Mouse (Mus musculus) c-Kit-positive CD71-negative TER-119-negative erythroid progenitor cells, embryonic 14.5 days (primary cell): Measurements from ENCODE around the gene 1700069L16Rik.
A peak's percentile ranks its signal among the peaks of the same experiment; 100 is the strongest.

Source experiments
- DNase-seq: peaks from one replicate; pipeline ENCODE4 v3.0.0-alpha.2; 2013; ENCODE audit warnings: low read depth

The 1700069L16Rik gene

DNA sequence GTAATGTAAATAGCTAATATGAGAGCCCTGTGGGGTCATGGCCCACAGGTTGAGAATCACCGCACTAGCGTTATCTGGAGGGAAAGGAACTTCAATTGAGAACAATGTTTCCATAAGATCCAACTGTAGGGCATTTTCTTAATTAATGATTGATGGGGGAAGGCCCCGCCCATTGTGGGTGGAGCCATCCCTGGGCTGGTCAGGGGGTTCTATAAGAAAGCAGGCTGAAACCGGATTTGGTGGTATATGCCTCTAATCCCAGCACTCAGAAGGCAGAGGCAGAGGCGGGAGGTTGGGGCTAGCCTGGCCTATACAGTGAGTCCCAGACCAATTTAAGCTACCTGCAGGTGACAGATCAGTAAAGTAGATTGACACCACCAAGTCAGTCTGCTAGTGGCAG, 9.8 kb upstream of the 1700069L16Rik start:
- no peak for DNase-seq

DNA sequence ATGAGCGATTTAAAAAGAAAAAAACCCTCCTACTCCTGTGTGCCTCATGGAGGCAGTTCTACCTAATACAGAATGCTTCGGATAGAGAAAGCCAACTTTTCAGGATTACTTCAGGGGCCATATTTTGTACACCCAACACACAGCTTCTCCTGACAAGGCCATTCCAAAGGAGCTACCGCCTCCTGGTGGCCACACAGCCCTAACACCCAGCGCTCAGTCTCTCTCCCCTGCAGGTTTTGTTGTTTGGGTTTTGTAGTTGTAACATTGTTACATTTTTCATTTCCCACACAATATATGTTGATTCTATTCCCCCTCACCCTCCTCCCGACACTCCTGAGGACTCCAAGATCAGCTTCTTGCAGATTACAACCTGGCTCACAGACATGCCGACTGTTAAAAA, 7.6 kb upstream of the 1700069L16Rik start:
- DNase-seq = no peak

DNA sequence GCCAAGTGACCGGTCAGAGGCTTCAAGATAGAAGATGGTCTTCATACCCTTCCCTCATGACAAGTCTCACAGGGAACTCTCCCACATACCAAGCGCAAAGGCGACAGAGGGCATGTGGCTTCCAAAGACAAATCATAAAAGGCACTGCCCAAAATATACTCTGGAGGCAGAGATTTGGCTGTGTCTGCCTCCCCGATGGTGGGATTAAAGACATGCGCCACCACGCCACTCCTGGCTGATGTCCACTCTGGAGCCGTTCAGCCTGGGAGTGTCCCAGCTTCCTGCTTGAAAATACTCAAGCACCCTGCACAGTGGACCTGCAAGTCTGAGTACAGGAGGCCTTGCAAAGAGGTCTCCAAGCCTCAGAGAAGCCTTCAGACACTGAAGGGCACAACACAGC, 6.6 kb upstream of the 1700069L16Rik start:
- no peak for DNase-seq

DNA sequence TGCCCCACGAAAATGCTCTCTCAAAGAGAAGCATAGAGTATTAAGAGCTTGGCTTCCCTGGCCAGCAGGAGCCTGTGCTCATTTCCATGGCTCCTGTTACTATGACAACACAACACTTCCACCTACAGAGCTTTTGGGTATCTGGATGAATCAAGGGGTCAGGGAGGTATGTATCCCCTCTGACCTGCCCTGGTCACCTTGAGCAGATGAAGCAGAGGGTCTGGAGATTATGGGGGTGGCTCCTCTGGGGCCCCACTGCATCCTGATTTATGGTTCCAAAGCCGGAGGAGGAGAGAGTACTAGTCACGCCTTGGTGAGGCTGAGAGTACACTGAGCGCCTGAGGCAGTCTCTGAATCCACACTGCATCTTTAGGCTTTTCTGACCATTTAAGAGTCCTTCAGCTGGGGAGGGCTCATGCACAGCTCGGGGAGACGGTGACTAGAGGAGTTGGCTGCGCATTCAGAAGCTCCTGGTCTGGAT, 6.1 kb upstream of the 1700069L16Rik start:
- no peak for DNase-seq

DNA sequence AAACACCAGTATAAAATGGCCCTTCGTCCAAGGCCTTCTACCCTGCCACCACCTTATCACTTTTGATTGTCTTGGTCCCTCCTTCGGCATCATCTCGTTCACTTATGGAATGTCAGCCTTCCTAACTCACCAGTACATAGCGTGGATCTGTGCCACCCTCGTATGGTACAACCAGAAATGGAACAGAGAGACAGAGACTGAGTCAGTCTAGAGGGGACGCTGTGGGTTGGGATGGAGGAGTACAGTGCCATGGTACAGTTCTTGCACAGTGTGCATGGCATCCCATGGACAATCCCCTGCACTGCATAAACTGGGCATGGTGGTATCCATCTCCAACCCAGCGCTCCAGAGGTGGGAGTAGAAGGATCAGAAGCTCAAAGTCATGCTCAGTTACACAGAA, 4.1 kb upstream of the 1700069L16Rik start:
- DNase-seq = no peak

DNA sequence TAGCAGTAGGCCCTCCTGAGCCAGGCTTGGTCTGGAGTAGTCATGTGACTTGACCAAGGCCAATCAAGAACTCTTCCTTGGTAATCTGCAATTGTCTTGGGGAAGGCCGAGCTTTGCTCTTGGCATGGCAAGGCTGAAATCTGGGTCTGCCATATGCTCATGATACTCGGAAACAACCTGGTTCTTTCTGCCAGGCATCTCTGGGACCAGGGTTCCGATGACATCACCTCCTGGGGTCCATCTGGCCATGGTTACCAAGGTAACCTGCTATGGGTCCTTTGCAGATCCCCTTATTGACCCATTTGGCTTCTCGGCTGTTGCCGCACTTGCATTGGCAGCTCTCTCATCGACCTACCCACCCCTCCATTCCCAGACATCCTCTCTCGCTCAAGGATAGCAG, 3.4 kb upstream of the 1700069L16Rik start:
- DNase-seq = no peak

DNA sequence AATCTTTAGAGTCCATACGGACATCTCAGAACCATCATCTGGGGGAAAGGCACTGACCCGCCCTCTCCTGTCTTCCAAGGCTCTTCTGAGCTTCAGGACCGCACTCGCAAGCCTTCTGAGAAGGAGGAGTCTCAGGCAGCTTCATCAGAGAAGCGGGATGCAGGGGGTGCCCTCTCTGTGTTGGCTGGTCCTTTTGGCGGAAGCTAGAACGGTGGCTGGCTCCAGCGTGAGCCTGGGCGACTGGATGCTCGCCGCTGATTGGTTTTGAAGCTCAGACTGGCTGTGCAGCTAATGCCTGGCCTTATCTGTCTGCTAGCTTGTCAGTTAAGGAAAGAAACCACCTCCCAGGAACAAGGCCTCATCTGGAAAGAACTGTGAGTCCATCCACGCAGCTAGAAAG, 2.7 kb upstream of the 1700069L16Rik start:
- DNase-seq = no peak

DNA sequence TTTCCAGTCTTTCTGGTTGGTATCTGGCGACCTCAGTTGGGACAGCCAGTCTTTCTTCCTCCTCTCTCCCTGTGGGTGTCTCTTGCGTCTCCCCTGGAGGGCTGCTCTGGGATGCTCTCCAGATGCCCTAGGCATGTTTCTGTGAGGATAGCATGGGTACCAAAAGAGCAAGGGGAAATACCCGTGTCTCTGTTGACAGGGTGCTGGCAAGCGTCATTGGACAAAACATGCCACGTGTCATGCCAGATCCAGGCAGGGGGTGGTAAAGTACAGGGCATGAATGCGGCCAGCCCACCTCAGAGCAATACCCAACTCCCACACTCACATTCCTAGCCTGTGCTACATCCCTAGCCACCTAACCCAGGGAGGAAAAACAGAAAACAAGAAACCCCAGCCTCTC, 2.0 kb upstream of the 1700069L16Rik start:
- no peak for DNase-seq

DNA sequence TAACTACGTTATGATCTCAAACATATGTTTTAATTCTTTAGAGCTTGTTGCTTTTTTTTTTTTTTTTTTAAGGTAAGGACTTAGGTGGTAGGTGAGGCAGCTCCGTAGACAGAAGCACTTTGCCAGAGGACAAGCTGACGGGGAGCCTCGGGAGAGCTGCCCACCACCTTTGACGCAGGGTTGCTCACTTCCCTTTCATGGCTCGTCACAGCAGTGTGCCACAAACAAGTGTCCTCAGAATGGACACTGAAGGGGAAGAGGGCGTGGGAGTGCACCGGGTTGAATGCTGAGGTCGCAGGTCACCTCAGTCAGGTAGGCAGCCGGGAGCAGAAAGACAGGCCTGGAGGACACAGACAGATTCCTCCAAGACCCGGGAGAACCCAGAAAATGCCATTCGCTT, 845 bp upstream of the 1700069L16Rik start:
- DNase-seq = no peak

DNA sequence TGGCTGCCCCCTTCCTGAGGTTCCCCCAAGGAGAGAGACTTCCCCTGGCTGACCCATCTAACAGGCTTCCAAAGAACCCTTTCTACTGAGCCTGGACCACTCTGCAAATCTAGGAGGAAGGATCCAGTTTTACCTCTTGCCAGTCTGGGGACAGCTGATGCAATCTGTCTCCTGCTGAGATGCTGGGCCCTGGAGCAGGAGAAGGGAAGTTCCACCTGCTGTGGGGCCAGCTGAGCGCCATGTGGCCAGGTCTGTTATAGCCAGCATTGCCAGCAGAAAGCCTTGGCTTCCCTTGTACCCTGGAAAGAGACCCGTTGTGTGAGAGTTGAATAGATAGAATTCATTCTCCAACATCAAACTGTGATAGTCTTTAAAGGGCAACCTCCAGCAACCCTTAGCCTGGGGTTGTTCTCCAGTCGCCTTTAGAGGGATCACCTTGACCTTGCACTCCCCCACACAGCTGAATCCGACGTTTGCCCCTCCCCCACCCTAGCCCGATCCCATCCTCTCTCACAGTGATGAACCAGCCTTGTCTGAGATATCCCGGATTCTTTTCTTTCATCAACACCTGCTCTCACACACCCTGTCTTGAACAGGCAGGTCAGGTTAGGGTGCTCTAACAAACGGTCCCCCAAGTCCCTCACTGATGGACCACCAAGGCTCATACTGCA, 870 bp downstream of the 1700069L16Rik start:
- no peak for DNase-seq

DNA sequence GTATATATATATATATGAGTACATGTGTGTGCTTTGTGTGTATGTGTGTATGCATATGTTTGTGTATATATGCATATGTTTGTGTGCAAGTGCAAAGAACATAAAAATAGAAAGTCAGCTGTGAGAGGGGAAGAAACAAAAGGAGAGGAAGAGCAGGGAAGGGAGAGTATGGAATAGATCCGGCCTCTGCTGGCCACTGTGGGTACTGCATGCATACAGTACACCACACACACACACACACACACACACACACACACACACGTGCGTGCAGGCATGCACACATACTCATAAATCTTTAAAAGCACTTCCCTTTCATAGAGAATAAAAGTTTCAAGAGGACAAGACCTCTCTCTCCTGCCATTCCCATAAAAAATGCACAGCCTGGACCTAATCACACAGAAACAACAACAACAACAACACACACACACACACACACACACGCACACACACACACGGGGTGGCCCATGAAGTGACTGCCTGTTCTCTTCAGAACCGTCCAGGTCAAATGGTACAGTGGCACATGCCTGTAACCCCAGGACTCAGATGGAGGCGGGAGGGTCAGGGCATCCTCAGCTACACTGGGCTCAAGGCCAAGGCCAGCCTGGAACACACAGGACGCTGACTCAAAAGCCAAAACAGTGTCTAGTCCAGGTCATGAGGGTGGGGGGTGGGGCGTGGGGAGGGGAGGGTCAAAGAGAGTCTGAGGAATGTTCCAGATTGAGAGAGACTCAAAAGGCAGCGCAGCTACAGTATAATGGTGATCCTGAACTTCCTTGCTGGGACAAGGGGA, 2.2 kb downstream of the 1700069L16Rik start:
- no peak for DNase-seq

DNA sequence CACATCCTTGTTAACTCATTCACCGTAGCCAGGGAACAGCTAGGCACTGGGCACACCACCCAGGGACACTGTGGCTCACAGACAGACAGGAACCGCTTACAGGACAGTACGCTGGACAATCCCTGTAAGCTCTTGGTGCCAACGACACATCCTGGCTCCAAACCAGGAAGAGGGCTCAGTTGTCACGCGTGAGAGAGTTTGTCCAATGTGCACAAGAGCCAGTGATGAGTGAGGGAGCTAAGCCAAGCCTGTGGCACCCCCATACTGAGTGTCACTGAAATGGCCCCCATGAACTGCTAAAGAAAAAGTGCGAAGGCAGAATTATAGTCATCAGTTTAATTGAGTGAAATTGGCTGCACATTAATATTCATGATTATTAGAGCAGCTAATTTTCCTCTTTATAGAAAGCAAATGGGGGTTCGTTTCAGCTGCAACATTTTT, 5.3 kb downstream of the 1700069L16Rik start:
- DNase-seq = no peak

DNA sequence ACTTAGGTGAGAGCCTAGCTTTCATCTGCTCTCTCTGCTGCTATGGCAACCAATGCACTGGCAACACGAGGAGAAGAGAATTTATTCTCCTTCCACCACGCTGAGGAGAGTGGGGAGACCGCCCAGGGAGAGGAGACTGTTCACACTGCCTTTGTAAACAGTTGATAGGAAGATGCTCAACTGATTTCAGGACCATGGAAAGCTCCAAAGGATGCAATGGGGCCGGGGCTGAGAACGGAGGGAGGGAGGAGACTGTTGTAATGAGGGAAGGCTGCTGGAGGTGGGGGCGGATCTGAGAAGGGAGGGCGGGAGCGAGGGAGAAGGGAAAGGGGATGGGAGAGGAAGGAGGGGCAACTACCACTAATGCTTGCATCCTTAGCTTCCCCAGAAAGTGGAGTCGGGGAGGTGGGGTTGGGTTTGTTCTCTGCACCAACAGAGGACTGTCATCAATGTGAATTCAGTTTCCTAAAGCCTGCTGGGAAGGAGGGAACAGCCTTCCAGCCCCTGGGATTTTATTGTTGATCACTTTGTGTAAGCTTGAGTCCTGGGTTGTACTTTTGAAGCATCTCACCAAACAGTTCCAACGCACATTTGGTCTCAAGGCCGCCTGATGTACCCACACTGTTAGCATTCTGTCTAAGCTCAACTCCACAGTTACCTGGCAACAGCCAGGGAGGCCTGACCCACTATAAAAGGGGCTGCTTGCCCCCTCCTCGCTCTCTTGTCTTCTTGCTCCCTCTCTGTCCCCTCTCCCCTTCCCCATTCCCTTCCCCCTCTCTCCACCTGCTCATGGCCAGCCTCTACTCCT, 7.8 kb downstream of the 1700069L16Rik start:
- peak; percentile 64 for DNase-seq

DNA sequence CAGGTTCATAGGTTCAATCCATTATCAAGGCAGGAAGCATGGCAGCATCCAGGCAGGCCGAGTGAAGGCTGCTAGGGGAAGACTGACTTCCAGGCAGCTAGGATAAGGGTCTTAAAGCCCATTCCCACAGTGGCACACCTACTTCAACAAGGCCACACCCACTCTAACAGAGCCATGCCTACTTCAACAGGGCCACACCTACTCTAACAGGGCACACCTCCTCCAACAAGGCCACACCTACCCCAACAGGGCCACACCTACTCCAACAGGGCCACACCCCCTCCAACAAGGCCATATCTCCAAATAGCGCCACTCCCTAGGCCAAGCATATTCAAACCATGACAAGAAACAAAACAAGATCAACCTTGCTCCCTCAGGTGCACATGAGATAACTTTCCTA, 11.7 kb downstream of the 1700069L16Rik start:
- DNase-seq = no peak

DNA sequence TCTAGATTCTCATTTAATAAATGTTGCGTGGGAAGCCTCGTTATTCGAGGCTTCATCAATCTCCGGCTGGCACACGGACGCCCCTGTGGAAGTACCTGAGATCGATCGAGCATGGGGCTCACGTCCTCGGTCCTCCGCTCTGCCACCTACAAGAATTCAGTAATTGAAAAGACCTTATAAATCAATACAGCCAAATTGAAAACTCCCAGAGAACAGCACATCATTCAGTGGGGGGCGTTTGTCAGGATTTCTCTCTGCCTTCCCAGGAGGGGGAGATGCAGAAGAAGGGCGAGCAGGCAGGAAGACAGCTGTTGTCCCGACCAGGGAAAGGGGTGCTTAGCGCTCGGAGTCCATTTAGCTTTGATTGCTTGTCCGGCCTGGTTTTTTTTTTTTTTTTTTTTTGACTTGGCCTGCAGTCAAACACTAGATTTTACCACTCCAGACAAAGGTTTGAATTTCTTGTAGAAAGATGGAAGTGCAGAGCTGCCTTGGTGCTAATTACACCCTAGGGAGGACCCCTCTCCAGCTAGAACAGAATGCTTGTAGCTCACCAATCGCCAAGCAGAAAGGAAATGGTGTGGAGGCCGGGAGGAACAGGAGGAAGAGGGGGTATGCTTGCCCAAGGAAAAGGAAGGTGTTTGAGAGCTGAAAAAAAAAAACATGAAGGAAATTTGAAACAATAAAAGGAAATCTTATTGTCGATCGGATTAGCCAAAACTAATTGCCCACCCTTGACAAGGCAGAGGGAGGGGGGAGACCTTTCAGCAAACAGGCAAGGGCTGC, 20.6 kb downstream of the 1700069L16Rik start:
- DNase-seq = no peak

DNA sequence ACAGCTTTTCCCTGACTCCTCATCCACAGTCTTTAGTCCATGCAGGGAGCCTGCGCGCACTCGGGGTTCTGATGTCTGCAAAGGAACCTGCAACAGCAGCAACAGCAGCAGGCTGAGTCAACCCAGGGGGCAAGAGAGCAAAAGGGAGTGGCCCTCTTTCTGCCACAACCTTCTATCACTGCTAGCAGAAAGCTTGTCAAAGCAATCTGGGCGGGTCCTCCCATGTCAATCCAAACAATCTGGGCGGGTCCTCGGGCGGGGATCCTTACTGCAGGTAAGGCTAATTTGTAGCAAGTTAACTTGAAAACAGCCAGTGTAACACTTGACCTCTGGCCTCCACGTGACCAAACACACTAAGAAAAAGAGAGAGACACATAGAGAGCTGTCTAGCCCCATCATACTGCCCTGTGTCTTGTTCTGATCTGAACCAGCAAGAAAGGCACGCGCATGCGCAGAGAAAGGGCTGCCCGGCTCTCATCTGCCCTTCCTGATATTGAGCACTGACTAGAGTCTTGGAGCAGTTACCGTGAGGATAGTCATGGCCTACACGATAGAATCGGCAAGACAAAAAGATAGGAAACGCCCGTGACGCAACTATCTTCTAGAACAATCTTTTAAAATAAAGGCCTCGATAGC, 24.1 kb downstream of the 1700069L16Rik start:
- DNase-seq = no peak

DNA sequence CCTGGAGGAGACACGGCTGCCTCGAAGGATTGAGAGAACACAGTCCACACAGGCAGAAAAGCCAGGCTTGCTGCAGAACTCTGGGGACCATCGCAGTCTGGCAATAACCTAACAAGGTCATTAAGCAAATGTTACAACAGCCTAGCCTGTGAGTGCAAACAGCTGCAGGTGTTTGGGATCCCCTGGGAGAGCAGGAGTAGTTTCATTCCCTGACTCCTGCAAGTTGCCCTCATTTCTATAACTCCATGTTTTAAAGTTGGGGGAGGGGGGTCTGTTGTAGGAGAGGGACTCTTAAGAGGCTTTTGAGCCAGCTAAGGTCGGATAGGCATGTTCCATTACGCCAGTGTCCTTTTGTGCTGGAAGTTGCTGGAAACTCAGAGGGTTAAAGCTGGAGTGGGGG, 30.2 kb downstream of the 1700069L16Rik start:
- no peak for DNase-seq

DNA sequence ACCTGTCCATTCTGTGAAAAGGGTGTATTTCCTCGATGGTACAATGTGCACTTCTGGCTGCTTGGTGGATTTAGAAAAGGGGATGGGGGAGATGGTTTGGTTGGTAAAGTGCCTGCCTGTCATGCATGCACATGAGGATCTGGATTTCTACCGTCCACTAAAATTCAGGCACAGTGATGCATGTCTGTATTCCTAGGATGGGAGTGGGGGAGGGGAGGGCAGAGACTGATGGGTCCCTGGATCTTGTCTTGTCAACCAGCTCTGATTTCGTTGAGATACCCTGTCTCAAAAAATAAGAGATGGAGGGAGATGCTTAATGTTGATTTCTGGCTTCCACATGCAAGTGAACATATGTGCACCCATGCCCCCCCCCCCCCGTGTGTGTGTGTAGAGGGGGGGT, 30.6 kb downstream of the 1700069L16Rik start:
- no peak for DNase-seq

DNA sequence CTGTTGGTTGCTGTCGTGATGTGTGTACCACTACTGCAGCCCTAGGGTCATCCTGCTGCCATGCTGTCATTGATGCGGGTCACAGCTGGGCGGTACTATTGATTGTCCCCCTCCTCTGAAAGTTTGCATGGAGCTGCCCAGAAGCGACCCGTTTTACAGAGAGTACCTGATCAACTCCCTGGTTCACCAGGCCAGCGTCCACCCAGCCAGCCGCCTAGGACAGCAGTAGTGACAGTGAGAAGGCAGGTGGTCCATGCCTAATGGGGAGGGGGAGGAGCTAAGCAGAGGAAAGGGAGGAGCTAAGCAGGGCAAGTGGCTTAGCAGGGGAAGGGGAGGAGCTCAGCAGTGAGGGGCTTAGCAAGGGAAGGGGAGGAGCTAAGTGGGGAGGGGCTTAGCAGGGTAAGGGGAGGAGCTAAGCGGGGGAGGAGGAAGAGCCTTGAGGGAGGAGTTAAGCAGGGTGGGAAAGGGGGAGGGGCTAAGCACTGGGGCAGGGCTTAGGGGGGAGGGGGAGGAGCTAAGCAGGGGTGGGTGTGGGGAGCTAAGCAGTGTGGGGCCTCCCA, 31.3 kb downstream of the 1700069L16Rik start:
- no peak for DNase-seq

DNA sequence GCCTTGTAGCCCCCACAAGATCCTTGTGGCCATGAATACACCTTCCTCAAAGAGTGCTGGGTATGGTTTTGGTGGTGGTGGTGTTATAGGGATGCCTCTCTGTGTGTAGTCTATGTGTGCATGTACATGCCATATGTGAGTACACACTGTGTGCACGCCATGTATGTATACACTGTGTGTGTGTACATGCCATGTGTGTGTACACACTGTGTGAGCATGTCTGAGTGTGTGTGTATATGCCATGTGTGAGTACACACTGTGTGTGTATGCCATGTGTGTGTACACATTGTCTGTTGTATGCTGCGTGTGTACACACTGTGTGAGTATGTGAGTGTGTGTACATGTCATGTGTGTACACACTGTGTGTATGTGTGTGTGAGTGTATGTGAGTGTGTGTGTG, 33.7 kb downstream of the 1700069L16Rik start:
- no peak for DNase-seq

DNA sequence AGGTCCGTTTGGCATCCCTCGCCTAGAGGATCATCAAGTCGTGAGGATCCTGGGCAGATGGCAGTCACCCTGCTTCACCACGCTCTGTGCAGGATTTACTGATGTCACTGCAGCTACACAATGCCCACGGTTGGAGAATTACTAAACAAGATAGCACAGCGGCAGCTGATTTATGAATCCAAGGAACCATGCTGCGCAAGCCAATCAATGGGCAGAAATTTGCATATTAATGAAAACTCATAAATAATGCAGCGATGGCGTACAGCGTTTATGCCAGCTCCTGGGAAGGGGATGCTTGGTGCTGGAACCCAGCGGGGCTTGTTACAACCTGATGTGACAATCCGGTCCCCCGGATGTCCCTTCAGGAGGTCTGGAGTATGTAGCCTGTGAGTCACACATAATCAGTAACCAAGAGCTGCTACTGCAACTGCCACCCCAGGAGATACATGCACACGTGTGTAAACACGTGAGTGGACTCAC, 34.5 kb downstream of the 1700069L16Rik start:
- no peak for DNase-seq
